Mouse (Mus musculus) cerebral cortex, adult 2 months (tissue): ENCODE measurements around the gene Cux2.

ENCODE experiments used
- WGBS: fragments of 180-500 bp; shearing (Covaris S2); methylation state at CpG from one replicate; pipeline ENCODE4 v1.1.7; 2018; 5-methylcytosine and 5-hydroxymethylcytosine counted together

Gene Cux2

GRCm38 (mm10) chr5:121922942-121923826, 126.7 kb downstream of the Cux2 start:
- WGBS, result 60% methylated on average over 17 of the region's 17 CpGs

- WGBS, result 76% methylated on average over 7 of the region's 7 CpGs
These were observed 130.7 kb downstream of the Cux2 start for GRCm38 (mm10) chr5:121919216-121919615.

GRCm38 (mm10) chr5:121916813-121917212, 133.1 kb downstream of the Cux2 start:
- WGBS, result 65% methylated on average over 4 of the region's 4 CpGs

GRCm38 (mm10) chr5:121913999-121914398, 135.9 kb downstream of the Cux2 start:
- WGBS, result 64% methylated on average over 23 of the region's 23 CpGs

GRCm38 (mm10) chr5:121909226-121909985, 140.5 kb downstream of the Cux2 start:
- 67% methylated on average over 21 of the region's 21 CpGs for WGBS

GRCm38 (mm10) chr5:121905671-121906070, 144.2 kb downstream of the Cux2 start:
- WGBS, result 72% methylated on average over 17 of the region's 17 CpGs

GRCm38 (mm10) chr5:121904799-121905198, 145.1 kb downstream of the Cux2 start:
- WGBS, result 68% methylated on average over 14 of the region's 14 CpGs

GRCm38 (mm10) chr5:121902809-121903745, 146.8 kb downstream of the Cux2 start:
- 49% methylated on average over 23 of the region's 23 CpGs for WGBS

- 34% methylated on average over 24 of the region's 24 CpGs for WGBS
These were observed 154.7 kb downstream of the Cux2 start for GRCm38 (mm10) chr5:121895117-121895756.

- 43% methylated on average over 10 of the region's 10 CpGs for WGBS
These were observed 155.3 kb downstream of the Cux2 start for GRCm38 (mm10) chr5:121894647-121895046.

GRCm38 (mm10) chr5:121893581-121893980, 156.3 kb downstream of the Cux2 start:
- 28% methylated on average over 3 of the region's 3 CpGs for WGBS

GRCm38 (mm10) chr5:121892281-121892680, 157.6 kb downstream of the Cux2 start:
- WGBS, result 51% methylated on average over 14 of the region's 14 CpGs

- WGBS, result 91% methylated on average over 7 of the region's 7 CpGs
These were observed 159.0 kb downstream of the Cux2 start for GRCm38 (mm10) chr5:121890925-121891324.

- WGBS, result 72% methylated on average over 9 of the region's 9 CpGs
These were observed 160.0 kb downstream of the Cux2 start for GRCm38 (mm10) chr5:121889819-121890362.

GRCm38 (mm10) chr5:121889375-121889774, 160.5 kb downstream of the Cux2 start:
- WGBS, result 47% methylated on average over 13 of the region's 13 CpGs

GRCm38 (mm10) chr5:121883356-121883755, 166.5 kb downstream of the Cux2 start:
- WGBS, result 81% methylated on average over 8 of the region's 8 CpGs

GRCm38 (mm10) chr5:121879211-121879610, 170.7 kb downstream of the Cux2 start:
- 57% methylated on average over 6 of the region's 6 CpGs for WGBS

GRCm38 (mm10) chr5:121878703-121879102, 171.2 kb downstream of the Cux2 start:
- 47% methylated on average over 17 of the region's 17 CpGs for WGBS

GRCm38 (mm10) chr5:121876901-121877300, 173.0 kb downstream of the Cux2 start:
- 83% methylated on average over 12 of the region's 12 CpGs for WGBS

GRCm38 (mm10) chr5:121875041-121875440, 174.9 kb downstream of the Cux2 start:
- 88% methylated on average over 12 of the region's 12 CpGs for WGBS

- 16% methylated on average over 4 of the region's 4 CpGs for WGBS
These were observed 177.7 kb downstream of the Cux2 start for GRCm38 (mm10) chr5:121872158-121872557.
